23 mouse cellular contexts compared by ENCODE assay signal in genomic region chr13:63943605-63944004, GRCm38 (mm10).
"Had no signal": no experiment of that assay in that cellular context is flagged by ENCODE, and none has a peak within 500 bp of the region (broad histone marks: within the 10 kb centered on the region; RNA-seq: fewer than 3 reads in every experiment).

No protein-coding gene starts in this region.

- H3K4me1 ChIP-seq: liver, embryonic 12.5 days; liver, embryonic 15.5 days; megakaryocyte, embryonic 14.5 days had no signal

- H3K27me3 ChIP-seq: limb, embryonic 13.5 days; liver, embryonic 12.5 days; liver, embryonic 15.5 days; megakaryocyte, embryonic 14.5 days had no signal

- H3K9me3 ChIP-seq: kidney, embryonic 15.5 days; limb, embryonic 10.5 days; limb, embryonic 13.5 days; liver, embryonic 12.5 days; liver, embryonic 15.5 days; megakaryocyte, embryonic 14.5 days; midbrain, embryonic 10.5 days; neural tube, embryonic 12.5 days; neural tube, embryonic 15.5 days had no signal

- ATAC-seq: liver, embryonic 12.5 days had no signal

- H3K9ac ChIP-seq: kidney, embryonic 15.5 days; limb, embryonic 13.5 days; liver, embryonic 12.5 days; liver, embryonic 15.5 days; neural tube, embryonic 12.5 days; neural tube, embryonic 15.5 days had no signal

- H3K4me2 ChIP-seq: kidney, embryonic 15.5 days; limb, embryonic 13.5 days; liver, embryonic 12.5 days; liver, embryonic 15.5 days; neural tube, embryonic 12.5 days; neural tube, embryonic 15.5 days had no signal

- H3K36me3 ChIP-seq: kidney, embryonic 15.5 days; limb, embryonic 10.5 days; limb, embryonic 13.5 days; liver, embryonic 12.5 days; liver, embryonic 15.5 days; midbrain, embryonic 10.5 days; neural tube, embryonic 12.5 days; neural tube, embryonic 15.5 days had no signal

- DNase-seq: kidney, adult 11 months; kidney, adult 8-10 months; kidney, postnatal 10 days; liver; lung, adult 2 months; lung, postnatal 14 days; lung, postnatal 4 days; right cerebral cortex, adult 18-20 months; right cerebral cortex, postnatal 14 days; right cerebral cortex, postnatal 4 days; thymus, adult 2 months; thymus, postnatal 14 days; thymus, postnatal 4 days had no signal

- H3K27ac ChIP-seq: limb, embryonic 10.5 days; liver, embryonic 12.5 days; liver, embryonic 15.5 days; midbrain, embryonic 10.5 days; neural tube, embryonic 12.5 days; neural tube, embryonic 15.5 days; stomach, postnatal 0 days had no signal

- H3K4me3 ChIP-seq: kidney, embryonic 15.5 days; limb, embryonic 10.5 days; limb, embryonic 13.5 days; liver, embryonic 12.5 days; liver, embryonic 15.5 days; megakaryocyte, embryonic 14.5 days; midbrain, embryonic 10.5 days; neural tube, embryonic 12.5 days; neural tube, embryonic 15.5 days had no signal
